Mouse (Mus musculus) bone marrow macrophage, adult 2 months (primary cell): Measurements from ENCODE around the gene Smyd1.

Source experiments
- CTCF ChIP-seq: IDR thresholded peaks from 2 replicates; pipeline ENCODE4 v1.5.1; 2012; ENCODE audit warnings: low read depth, mild to moderate bottlenecking, low read length, moderate library complexity
- POLR2A ChIP-seq: IDR thresholded peaks from 2 replicates; pipeline ENCODE4 v1.6.1; 2012; ENCODE audit warnings: mild to moderate bottlenecking, low read depth, low read length, borderline replicate concordance

DNA sequence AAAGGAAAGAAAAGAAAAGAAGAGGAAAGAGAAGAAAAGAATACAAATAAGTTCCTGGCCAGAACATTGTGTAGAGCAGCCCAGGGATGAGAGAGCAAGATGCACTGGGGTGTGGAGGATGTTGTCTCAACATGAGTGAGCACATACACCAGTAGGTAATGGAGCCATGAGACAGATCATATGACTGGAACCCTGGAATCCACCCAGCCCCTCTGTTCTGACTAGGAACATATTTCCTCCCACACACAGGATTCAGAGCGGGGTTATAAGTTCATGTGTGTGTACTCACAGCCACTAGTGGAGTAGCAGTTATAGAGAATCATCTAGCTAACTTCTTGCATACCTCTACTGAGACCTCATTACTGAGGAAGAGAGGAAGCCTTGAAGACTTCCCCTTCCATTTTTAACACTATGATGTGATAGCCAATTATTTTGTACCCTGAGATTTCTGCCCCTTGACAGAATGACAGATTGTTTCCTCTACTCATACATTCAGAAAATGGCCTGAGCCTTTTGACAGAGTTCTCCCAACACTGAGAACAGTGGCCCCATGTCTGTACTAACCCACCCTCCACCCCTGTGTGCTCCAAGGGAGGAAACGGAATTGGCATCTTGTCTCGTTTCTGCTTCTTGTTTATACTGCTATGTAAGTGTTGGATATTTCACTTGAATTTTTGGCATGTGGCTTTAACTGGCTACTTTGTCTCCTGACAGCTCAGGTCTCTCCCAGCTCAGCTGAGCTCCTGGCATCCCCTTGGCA is 97.7 kb downstream of the Smyd1 start:
- TF ChIP-seq CTCF: no peak
- no peak for TF ChIP-seq POLR2A
